Mouse (Mus musculus) telencephalon, adult 2 months (tissue): Measurements from ENCODE around the gene Gm11034.

Source experiments
- DNase-seq: peaks from one replicate; pipeline ENCODE4 v3.0.0-alpha.2; 2011; ENCODE audit warnings: low read depth, low spot score

Gene Gm11034

GRCm38 (mm10) chr8:72211846-72212245 is 1.6 kb downstream of the Gm11034 start:
- DNase-seq = no peak

GRCm38 (mm10) chr8:72210710-72211109 is 2.7 kb downstream of the Gm11034 start:
- no peak for DNase-seq

- DNase-seq = no peak
Observed at GRCm38 (mm10) chr8:72210222-72210621, 3.2 kb downstream of the Gm11034 start.

- DNase-seq = no peak
Observed at GRCm38 (mm10) chr8:72208582-72208981, 4.9 kb downstream of the Gm11034 start.

GRCm38 (mm10) chr8:72197997-72198396 is 15.4 kb downstream of the Gm11034 start:
- DNase-seq = no peak

GRCm38 (mm10) chr8:72192065-72192464 is 21.4 kb downstream of the Gm11034 start:
- DNase-seq = no peak

- DNase-seq = no peak
Observed at GRCm38 (mm10) chr8:72190215-72190539, 23.3 kb downstream of the Gm11034 start.

GRCm38 (mm10) chr8:72189417-72190214 is 23.8 kb downstream of the Gm11034 start, which contains the start of gene Hsh2d:
TSS of gene Hsh2d (plus strand) at chr8:72189638.
- DNase-seq = no peak

- DNase-seq = no peak
Observed at GRCm38 (mm10) chr8:72187793-72188331, 25.6 kb downstream of the Gm11034 start.

- DNase-seq = no peak
Observed at GRCm38 (mm10) chr8:72183554-72184202, 29.8 kb downstream of the Gm11034 start.

GRCm38 (mm10) chr8:72177346-72177925 is 36.0 kb downstream of the Gm11034 start:
- peak; percentile 28 for DNase-seq

GRCm38 (mm10) chr8:72169681-72170249 is 43.7 kb downstream of the Gm11034 start:
- no peak for DNase-seq

- DNase-seq = no peak
Observed at GRCm38 (mm10) chr8:72169098-72169668, 44.3 kb downstream of the Gm11034 start.
